Comparison of ENCODE assay signal across 8 mouse cellular contexts in the genomic region with DNA sequence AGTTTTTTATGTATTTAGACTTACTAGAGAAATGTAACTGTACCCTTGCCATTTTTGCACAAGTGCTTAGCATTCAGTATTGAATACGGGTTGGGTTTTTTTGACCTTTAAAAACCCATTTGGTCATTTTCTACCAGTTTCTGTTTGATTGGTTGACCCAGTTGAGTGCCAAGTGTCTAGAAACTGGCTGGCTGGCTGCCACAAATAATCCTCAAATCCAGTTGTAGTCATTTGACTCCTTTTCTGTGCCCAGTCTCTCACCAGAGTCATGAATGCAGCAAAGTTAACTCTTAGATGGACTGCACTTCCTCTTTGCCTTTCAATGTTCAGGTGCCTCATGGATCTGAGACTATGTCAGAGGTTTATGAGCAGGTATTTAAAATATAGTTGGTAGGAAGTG. TPM values are rescaled to one million over a fixed set of nuclear protein-coding genes. Genes with fewer than 3 reads are reported as not detected.
DNase-seq lines count a peak whose midpoint lies in the region; ATAC-seq and TF ChIP-seq lines count a peak whose summit lies in the region.

No protein-coding gene starts in this region.

- peaks cover 49% of the 10 kb centered on the region for H3K4me1 ChIP-seq in heart, embryonic 13.5 days
- peaks cover 32% of the 10 kb centered on the region for H3K4me1 ChIP-seq in heart, embryonic 10.5 days
- peaks cover 29% of the 10 kb centered on the region for H3K4me1 ChIP-seq in limb, embryonic 14.5 days (ENCODE audit: control insufficient read depth, insufficient read depth, low read length)
- H3K4me1 ChIP-seq in stomach, postnatal 0 days (replicated peaks; ENCODE audit: control insufficient read depth, insufficient read depth): peaks cover 8% of the 10 kb centered on the region
- H3K4me1 ChIP-seq in heart, embryonic 11.5 days (ENCODE audit: control insufficient read depth, insufficient read depth, low read length): peaks cover 20% of the 10 kb centered on the region

- no peaks in the 10 kb centered on the region for H3K9me3 ChIP-seq in heart, embryonic 13.5 days
- no peaks in the 10 kb centered on the region for H3K9me3 ChIP-seq in heart, embryonic 10.5 days
- no peaks in the 10 kb centered on the region for H3K9me3 ChIP-seq in limb, embryonic 14.5 days (ENCODE audit: control insufficient read depth, low read length)
- H3K9me3 ChIP-seq in stomach, postnatal 0 days (ENCODE audit: control insufficient read depth, low read length): no peaks in the 10 kb centered on the region
- H3K9me3 ChIP-seq in heart, embryonic 11.5 days (replicated peaks; ENCODE audit: control insufficient read depth, low read length): no peaks in the 10 kb centered on the region

- TF ChIP-seq CTCF in stomach, postnatal 0 days (IDR thresholded peaks at IDR 0.05; ENCODE audit: low read depth): no peak

- 0 out of 2 replicates have a peak overlapping the region, but pooled peaks have one; percentile 85 for H3K4me2 ChIP-seq in heart, embryonic 13.5 days
- H3K4me2 ChIP-seq in limb, embryonic 14.5 days (replicated peaks; ENCODE audit: low read depth, low read length, severe bottlenecking): 0 out of 2 replicates have a peak overlapping the region, but pooled peaks have one; percentile 10
- peak overlapping the region; percentile 91 for H3K4me2 ChIP-seq in stomach, postnatal 0 days (replicated peaks; ENCODE audit: low read depth)
- no peak overlapping the region for H3K4me2 ChIP-seq in heart, embryonic 11.5 days

- H3K36me3 ChIP-seq in heart, embryonic 13.5 days: no peaks in the 10 kb centered on the region
- no peaks in the 10 kb centered on the region for H3K36me3 ChIP-seq in heart, embryonic 10.5 days
- no peaks in the 10 kb centered on the region for H3K36me3 ChIP-seq in limb, embryonic 14.5 days (ENCODE audit: control insufficient read depth, insufficient read depth, low read length)
- no peaks in the 10 kb centered on the region for H3K36me3 ChIP-seq in stomach, postnatal 0 days (ENCODE audit: control insufficient read depth, insufficient read depth, low read length)
- no peaks in the 10 kb centered on the region for H3K36me3 ChIP-seq in heart, embryonic 11.5 days (ENCODE audit: control insufficient read depth, insufficient read depth, low read length)

- no peak for TF ChIP-seq EP300 in stomach, postnatal 0 days (optimal IDR thresholded peaks at IDR 0.05)

- no peaks in the 10 kb centered on the region for H3K27me3 ChIP-seq in heart, embryonic 13.5 days (replicated peaks)
- H3K27me3 ChIP-seq in heart, embryonic 10.5 days (ENCODE audit: insufficient read depth, poor library complexity, severe bottlenecking): no peaks in the 10 kb centered on the region
- no peaks in the 10 kb centered on the region for H3K27me3 ChIP-seq in limb, embryonic 14.5 days (ENCODE audit: control insufficient read depth, insufficient read depth, low read length)
- no peaks in the 10 kb centered on the region for H3K27me3 ChIP-seq in stomach, postnatal 0 days (ENCODE audit: control insufficient read depth, insufficient read depth, low read length)
- H3K27me3 ChIP-seq in heart, embryonic 11.5 days (ENCODE audit: control insufficient read depth, insufficient read depth, low read length): no peaks in the 10 kb centered on the region

- H3K27ac ChIP-seq in heart, embryonic 13.5 days (replicated peaks): no peak overlapping the region
- no peak overlapping the region for H3K27ac ChIP-seq in heart, embryonic 10.5 days
- H3K27ac ChIP-seq in limb, embryonic 14.5 days (replicated peaks; ENCODE audit: low read depth, low read length): no peak overlapping the region
- H3K27ac ChIP-seq in stomach, postnatal 0 days (replicated peaks): no peak overlapping the region
- H3K27ac ChIP-seq in heart, embryonic 11.5 days (ENCODE audit: low read depth, low read length): no peak overlapping the region

- no peak for ATAC-seq in heart, embryonic 13.5 days (ENCODE audit: extremely low read depth, insufficient number of reproducible peaks, low FRiP score, low TSS enrichment)
- ATAC-seq in limb, embryonic 14.5 days (ENCODE audit: low FRiP score, low read depth): no peak
- no peak for ATAC-seq in stomach, postnatal 0 days (ENCODE audit: low FRiP score, low TSS enrichment)
- ATAC-seq in heart, embryonic 11.5 days (replicated peaks; ENCODE audit: insufficient number of reproducible peaks, low FRiP score, low TSS enrichment): no peak

- no peak overlapping the region for H3K4me3 ChIP-seq in heart, embryonic 13.5 days
- H3K4me3 ChIP-seq in heart, embryonic 10.5 days: no peak overlapping the region
- no peak overlapping the region for H3K4me3 ChIP-seq in limb, embryonic 14.5 days (replicated peaks; ENCODE audit: low read length)
- no peak overlapping the region for H3K4me3 ChIP-seq in stomach, postnatal 0 days (ENCODE audit: low read depth, low read length)
- H3K4me3 ChIP-seq in heart, embryonic 11.5 days (ENCODE audit: low read depth, low read length): no peak overlapping the region

- WGBS in heart, embryonic 13.5 days: 94% methylated on average over 1 of the region's 1 CpGs
- WGBS in heart, embryonic 10.5 days: 98% methylated on average over 1 of the region's 1 CpGs
- WGBS in limb, embryonic 14.5 days: 68% methylated on average over 1 of the region's 1 CpGs
- WGBS in stomach, postnatal 0 days: 71% methylated on average over 1 of the region's 1 CpGs
- WGBS in heart, embryonic 11.5 days (ENCODE audit: insufficient replicate concordance): 91% methylated on average over 1 of the region's 1 CpGs

- TF ChIP-seq POLR2A in limb, embryonic 14.5 days (IDR thresholded peaks at IDR 0.05; ENCODE audit: borderline replicate concordance, extremely low read depth, insufficient read depth, insufficient read length): no peak

- no peak overlapping the region for H3K9ac ChIP-seq in heart, embryonic 13.5 days
- no peak overlapping the region for H3K9ac ChIP-seq in limb, embryonic 14.5 days (ENCODE audit: low read depth, low read length, severe bottlenecking)
- H3K9ac ChIP-seq in stomach, postnatal 0 days (ENCODE audit: low read length): no peak overlapping the region
- H3K9ac ChIP-seq in heart, embryonic 11.5 days (ENCODE audit: low read depth, low read length): no peak overlapping the region

- no peak for DNase-seq in heart, embryonic 10.5 days (ENCODE audit: low spot score)
- peak; percentile 51 to 55 for DNase-seq in right cerebral cortex, postnatal 10 days (ENCODE audit: low spot score in 2 of 2)
- DNase-seq in right cerebral cortex, adult 2 months (ENCODE audit: low spot score in 2 of 2): no peak
- DNase-seq in limb, embryonic 14.5 days (ENCODE audit: low spot score): peak; percentile 62
- no peak for DNase-seq in stomach, postnatal 0 days (ENCODE audit: low spot score)
- no peak for DNase-seq in thymus, postnatal 4 days

RNA-seq across cellular contexts. Expression of a gene that starts 2.3 kb away (rescaled TPM):
- 22.6 and 23.5 TPM in 2 replicates for polyA plus RNA-seq in heart, embryonic 13.5 days (2015; fragmentation: Nextera tagmentation; extraction: Ambion mirVana)
- 29.8 and 40.3 TPM in 2 replicates for polyA plus RNA-seq in heart, embryonic 10.5 days (2016; fragmentation: Nextera tagmentation; extraction: Ambion mirVana)
- 65.4 and 68.6 TPM in 2 replicates for polyA plus RNA-seq in limb, embryonic 14.5 days (2012; rRNA removed)
- polyA plus RNA-seq in limb, embryonic 14.5 days (2014; fragmentation: Nextera tagmentation; extraction: Ambion mirVana): 32.7 and 37.2 TPM in 2 replicates
- polyA plus RNA-seq in stomach, postnatal 0 days (2015; fragmentation: Nextera tagmentation; extraction: Ambion mirVana): 21.2 and 24.2 TPM in 2 replicates
- 26.6 and 27.9 TPM in 2 replicates for polyA plus RNA-seq in heart, embryonic 11.5 days (2014; fragmentation: Nextera tagmentation; extraction: Ambion mirVana)

RNA-seq across cellular contexts. Expression of a gene that starts 53.0 kb away (rescaled TPM):
- polyA plus RNA-seq in heart, embryonic 13.5 days (2015; fragmentation: Nextera tagmentation; extraction: Ambion mirVana): 22.7 and 25.1 TPM in 2 replicates
- polyA plus RNA-seq in heart, embryonic 10.5 days (2016; fragmentation: Nextera tagmentation; extraction: Ambion mirVana): 22.5 and 32.2 TPM in 2 replicates
- polyA plus RNA-seq in limb, embryonic 14.5 days (2012; rRNA removed): 145 and 191 TPM in 2 replicates
- 36.8 and 37.8 TPM in 2 replicates for polyA plus RNA-seq in limb, embryonic 14.5 days (2014; fragmentation: Nextera tagmentation; extraction: Ambion mirVana)
- 17.4 and 21.8 TPM in 2 replicates for polyA plus RNA-seq in stomach, postnatal 0 days (2015; fragmentation: Nextera tagmentation; extraction: Ambion mirVana)
- polyA plus RNA-seq in heart, embryonic 11.5 days (2014; fragmentation: Nextera tagmentation; extraction: Ambion mirVana): 16.2 and 18.7 TPM in 2 replicates

RNA-seq across cellular contexts. Expression of a gene that starts 58.7 kb away (rescaled TPM):
- polyA plus RNA-seq in heart, embryonic 13.5 days (2015; fragmentation: Nextera tagmentation; extraction: Ambion mirVana): 361 and 400 TPM in 2 replicates
- 323 and 356 TPM in 2 replicates for polyA plus RNA-seq in heart, embryonic 10.5 days (2016; fragmentation: Nextera tagmentation; extraction: Ambion mirVana)
- 186 and 202 TPM in 2 replicates for polyA plus RNA-seq in limb, embryonic 14.5 days (2012; rRNA removed)
- 314 and 322 TPM in 2 replicates for polyA plus RNA-seq in limb, embryonic 14.5 days (2014; fragmentation: Nextera tagmentation; extraction: Ambion mirVana)
- polyA plus RNA-seq in stomach, postnatal 0 days (2015; fragmentation: Nextera tagmentation; extraction: Ambion mirVana): 277 and 284 TPM in 2 replicates
- polyA plus RNA-seq in heart, embryonic 11.5 days (2014; fragmentation: Nextera tagmentation; extraction: Ambion mirVana): 364 and 376 TPM in 2 replicates

Comparison
In these comparisons a context has a peak if more than half of its experiments do, and no peak if none do; other contexts are left out.
1. DNase-seq: peak in right cerebral cortex, postnatal 10 days (2 of 2) and limb, embryonic 14.5 days (single experiment); none in heart, embryonic 10.5 days (single experiment), right cerebral cortex, adult 2 months (0 of 2), stomach, postnatal 0 days (single experiment) and thymus, postnatal 4 days (single experiment).